Mouse (Mus musculus) ES-CJ7 (cell line): ENCODE measurements around the gene Dlgap1.

Experiments used
- DNase-seq: peaks from one replicate; pipeline ENCODE4 v3.0.0; 2011; ENCODE audit warnings: low read depth, low spot score

Gene Dlgap1

GRCm38 (mm10) chr17:70614407-70615060, 645.7 kb downstream of the Dlgap1 start:
- DNase-seq: no peak

GRCm38 (mm10) chr17:70622493-70622892, 653.6 kb downstream of the Dlgap1 start:
- DNase-seq: no peak

- DNase-seq: no peak
Measured at GRCm38 (mm10) chr17:70626396-70626795, 657.5 kb downstream of the Dlgap1 start.

- no peak for DNase-seq
Measured at GRCm38 (mm10) chr17:70626925-70627324, 658.1 kb downstream of the Dlgap1 start.

GRCm38 (mm10) chr17:70629653-70630378, 660.9 kb downstream of the Dlgap1 start:
- no peak for DNase-seq

- DNase-seq: peak; percentile 74
Measured at GRCm38 (mm10) chr17:70633181-70633944, 664.5 kb downstream of the Dlgap1 start.

GRCm38 (mm10) chr17:70643211-70643610, 674.3 kb downstream of the Dlgap1 start:
- no peak for DNase-seq

- no peak for DNase-seq
Measured at GRCm38 (mm10) chr17:70646641-70647040, 677.8 kb downstream of the Dlgap1 start.

GRCm38 (mm10) chr17:70661382-70661781, 692.5 kb downstream of the Dlgap1 start:
- DNase-seq: no peak

- DNase-seq: no peak
Measured at GRCm38 (mm10) chr17:70663992-70664391, 695.1 kb downstream of the Dlgap1 start.

GRCm38 (mm10) chr17:70664484-70665040, 695.7 kb downstream of the Dlgap1 start:
- no peak for DNase-seq

GRCm38 (mm10) chr17:70673985-70674384, 705.1 kb downstream of the Dlgap1 start:
- DNase-seq: no peak

- DNase-seq: peak; percentile 70
Measured at GRCm38 (mm10) chr17:70676522-70676921, 707.6 kb downstream of the Dlgap1 start.

GRCm38 (mm10) chr17:70683561-70684167, 714.8 kb downstream of the Dlgap1 start:
- peak; percentile 75 for DNase-seq

- no peak for DNase-seq
Measured at GRCm38 (mm10) chr17:70690174-70690573, 721.3 kb downstream of the Dlgap1 start.

- DNase-seq: no peak
Measured at GRCm38 (mm10) chr17:70690598-70690997, 721.7 kb downstream of the Dlgap1 start.

- DNase-seq: peak; percentile 92
Measured at GRCm38 (mm10) chr17:70706976-70707818, 738.3 kb downstream of the Dlgap1 start.

- DNase-seq: peak; percentile 19
Measured at GRCm38 (mm10) chr17:70707819-70708140, 738.9 kb downstream of the Dlgap1 start.

GRCm38 (mm10) chr17:70709545-70709944, 740.7 kb downstream of the Dlgap1 start:
- no peak for DNase-seq

- no peak for DNase-seq
Measured at GRCm38 (mm10) chr17:70713470-70713869, 744.6 kb downstream of the Dlgap1 start.
